Mouse (Mus musculus): ENCODE results near the gene Reg3d. TPM values are rescaled to one million over a fixed set of nuclear protein-coding genes. Genes with fewer than 3 reads are reported as not detected.
"Not testable (repeated sequence)": the region's sequence is repeated elsewhere in the genome, so short reads cannot be mapped to it uniquely, and the experiment has no call there.

Gene Reg3d
- total RNA-seq (2021), result not detected
- long read RNA-seq, experiment 1, result 0 reads
- long read RNA-seq, experiment 2, result 0 reads

DNA sequence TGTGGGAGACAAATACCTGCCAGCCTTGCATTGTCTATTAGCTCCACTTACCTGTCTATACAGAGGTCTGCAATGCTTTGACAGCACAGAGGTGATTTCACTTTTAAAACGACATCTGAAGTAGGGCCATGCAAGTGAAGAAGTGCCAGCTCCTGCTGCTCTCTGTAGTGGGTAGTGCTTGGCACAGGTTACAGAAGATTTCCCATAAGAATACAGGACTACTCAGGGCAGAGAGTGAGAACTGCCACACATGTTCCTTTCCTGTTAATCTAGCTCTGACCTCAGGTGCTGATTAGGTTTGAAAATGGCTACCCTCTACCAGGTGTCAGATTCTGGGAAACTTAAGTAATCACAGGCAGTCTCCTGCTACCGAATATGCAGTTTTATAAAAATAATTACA lies at the start of gene Reg3d:
Gene Reg3d (minus strand): TSS at position 101 of the 400 bp plus-strand sequence.
- no peak for DNase-seq (ENCODE audit: low spot score in 2 of 2)
- intact Hi-C loops (cut with DNase I), result no loop called here

DNA sequence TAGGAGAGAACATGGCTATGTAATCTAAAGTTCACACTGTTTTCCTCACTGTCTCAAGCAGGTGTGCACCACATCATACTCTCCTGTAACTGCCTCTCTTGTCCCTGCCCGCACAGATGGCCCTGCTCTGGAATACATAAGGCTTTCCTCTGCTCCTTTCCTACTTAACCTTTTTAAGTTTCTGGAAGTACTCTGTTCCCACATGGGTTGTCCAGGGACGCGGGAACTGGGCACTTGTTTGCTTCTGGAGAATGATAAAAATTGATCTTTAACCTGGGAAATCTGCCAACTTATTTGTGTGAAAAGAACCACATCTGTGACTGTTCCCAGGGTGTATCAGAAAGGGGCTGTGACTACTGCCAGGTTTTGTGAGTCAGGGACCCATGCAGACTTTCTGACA lies 46.8 kb upstream of the Reg3d start:
- no peak for DNase-seq (ENCODE audit: low spot score in 2 of 2)
- intact Hi-C loops (cut with DNase I), result no loop called here

DNA sequence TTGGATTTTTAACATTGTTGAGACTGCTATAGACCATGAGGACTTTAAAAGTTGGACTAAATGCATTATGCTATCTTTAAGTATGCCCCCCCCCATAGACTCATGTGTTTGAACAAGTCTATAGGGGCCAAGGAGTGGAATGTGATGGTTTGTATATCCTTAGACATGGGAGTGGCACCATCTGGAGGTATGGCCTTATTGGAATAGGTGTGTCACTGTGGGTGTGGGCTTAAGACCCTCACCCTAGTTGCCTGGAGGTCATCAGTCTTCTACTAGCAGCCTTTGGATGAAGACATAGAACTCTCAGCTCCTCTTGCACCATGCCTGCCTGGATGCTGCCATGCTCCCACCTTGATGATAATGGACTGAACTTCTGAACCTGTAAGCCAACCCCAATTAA lies 43.7 kb upstream of the Reg3d start, which contains the start of gene Reg1:
Gene Reg1 (plus strand): TSS at position 301 of the 400 bp plus-strand sequence.
- intact Hi-C loops (cut with DNase I); DNase-seq (ENCODE audit: low spot score in 2 of 2): not testable (repeated sequence)

DNA sequence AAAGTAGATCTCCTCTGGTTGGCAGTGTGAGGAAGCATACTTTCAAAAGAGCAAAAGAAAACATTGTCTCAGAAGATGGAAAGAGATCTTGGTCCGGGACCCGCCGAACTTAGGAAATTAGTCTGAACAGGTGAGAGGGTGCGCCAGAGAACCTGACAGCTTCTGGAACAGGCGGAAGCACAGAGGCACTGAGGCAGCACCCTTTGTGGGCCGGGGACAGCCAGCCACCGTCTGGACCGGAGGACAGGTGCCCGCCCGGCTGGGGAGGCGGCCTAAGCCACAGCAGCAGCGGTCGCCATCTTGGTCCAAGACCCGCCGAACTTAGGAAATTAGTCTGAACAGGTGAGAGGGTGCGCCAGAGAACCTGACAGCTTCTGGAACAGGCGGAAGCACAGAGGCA lies 16.7 kb upstream of the Reg3d start, which contains the start of gene Reg2:
Gene Reg2 (plus strand): TSS at position 301 of the 400 bp plus-strand sequence.
- DNase-seq (ENCODE audit: low spot score in 2 of 2); intact Hi-C loops (cut with DNase I): not testable (repeated sequence)

DNA sequence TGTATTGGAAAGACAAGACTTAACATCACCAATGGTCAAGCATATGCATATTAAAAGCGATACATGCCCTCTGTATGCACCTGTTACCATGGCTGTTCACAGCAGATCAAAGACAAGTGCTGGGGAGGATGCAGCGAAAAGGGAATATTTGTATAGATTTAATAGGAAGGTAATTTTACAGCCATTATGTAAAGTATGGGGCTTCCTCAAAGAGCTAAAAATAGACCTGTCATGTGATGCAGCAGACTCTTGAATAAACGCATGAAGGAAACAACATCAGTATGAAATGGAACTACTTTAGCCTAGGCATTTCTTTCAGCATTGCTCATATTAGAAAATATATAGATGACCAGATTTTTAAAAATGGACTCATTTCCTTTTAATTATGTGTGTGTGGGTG lies 6.9 kb upstream of the Reg3d start:
- intact Hi-C loops (cut with DNase I), result no loop called here
- no peak for DNase-seq (ENCODE audit: low spot score in 2 of 2)

DNA sequence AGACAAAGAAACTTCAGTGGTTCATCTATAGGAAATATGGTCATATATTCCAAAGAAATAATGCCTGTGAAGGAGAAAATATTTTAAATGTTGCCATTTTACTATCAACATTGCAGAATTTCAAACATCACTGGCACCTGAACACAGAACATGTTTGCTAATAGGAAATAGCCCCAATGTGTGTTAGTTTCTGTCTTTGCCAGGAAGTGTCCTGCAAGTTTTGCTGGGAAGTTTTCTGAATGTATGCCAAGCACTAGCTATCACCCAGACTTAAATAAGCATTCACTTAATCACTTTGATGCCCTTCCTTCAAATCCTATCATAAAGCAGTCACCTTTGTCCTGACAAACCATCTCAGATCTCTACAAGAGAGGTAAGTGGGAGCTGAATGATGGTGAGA lies 1.7 kb upstream of the Reg3d start, which contains the start of gene Reg3a:
Gene Reg3a (plus strand): TSS at position 301 of the 400 bp plus-strand sequence.
- no peak for DNase-seq (ENCODE audit: low spot score in 2 of 2)
- intact Hi-C loops (cut with DNase I), result no loop called here

DNA sequence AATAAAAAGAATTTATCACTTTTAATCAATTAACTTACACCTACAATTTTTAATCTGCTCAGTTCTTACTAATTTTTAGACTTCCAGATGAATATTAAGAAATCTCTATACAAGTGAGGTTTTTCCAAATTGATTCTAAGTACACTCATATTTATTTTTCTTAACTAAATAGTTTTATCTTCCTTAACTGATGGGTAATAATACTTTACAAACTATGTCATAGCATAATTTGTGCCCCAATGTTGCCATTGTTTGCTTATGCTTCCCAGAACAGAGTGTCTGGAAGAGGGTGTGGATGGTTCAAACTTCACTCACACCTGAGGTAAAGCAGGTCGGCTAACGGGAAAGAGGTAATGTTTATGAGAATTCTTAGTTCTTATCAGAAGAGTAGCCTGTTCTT lies 8.3 kb downstream of the Reg3d start, which contains the start of gene Reg3b:
Gene Reg3b (plus strand): TSS at position 301 of the 400 bp plus-strand sequence.
- intact Hi-C loops (cut with DNase I), result no loop called here
- DNase-seq (ENCODE audit: low spot score in 2 of 2), result no peak

DNA sequence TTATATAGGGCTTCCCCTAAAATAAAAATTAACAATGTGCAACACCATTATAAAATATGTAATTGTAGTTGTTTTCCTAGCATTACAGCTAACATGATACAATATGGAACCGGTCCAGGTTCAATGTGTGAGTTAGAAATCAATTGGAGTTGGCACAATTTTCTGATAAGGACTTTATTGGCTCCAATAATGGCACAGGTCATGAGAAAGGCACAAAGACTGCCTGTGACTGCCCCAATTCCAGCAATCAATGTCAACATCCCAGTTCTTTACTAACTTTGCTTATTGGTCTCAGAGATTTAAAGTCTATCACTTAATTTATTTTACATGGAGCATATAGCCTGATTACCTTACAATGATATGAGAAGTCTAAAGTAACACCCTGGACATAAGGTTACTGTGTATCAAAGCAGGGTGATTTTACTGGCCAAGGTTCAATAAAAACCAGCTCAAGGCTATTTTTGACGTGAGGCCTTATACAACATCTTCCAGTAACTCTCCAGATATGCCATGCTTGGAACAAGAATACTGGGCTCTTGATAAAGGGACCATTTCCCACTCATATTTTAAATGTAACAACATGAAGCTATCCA lies 16.6 kb downstream of the Reg3d start:
- DNase-seq (ENCODE audit: low spot score in 2 of 2), result no peak
- intact Hi-C loops (cut with DNase I), result no loop called here

DNA sequence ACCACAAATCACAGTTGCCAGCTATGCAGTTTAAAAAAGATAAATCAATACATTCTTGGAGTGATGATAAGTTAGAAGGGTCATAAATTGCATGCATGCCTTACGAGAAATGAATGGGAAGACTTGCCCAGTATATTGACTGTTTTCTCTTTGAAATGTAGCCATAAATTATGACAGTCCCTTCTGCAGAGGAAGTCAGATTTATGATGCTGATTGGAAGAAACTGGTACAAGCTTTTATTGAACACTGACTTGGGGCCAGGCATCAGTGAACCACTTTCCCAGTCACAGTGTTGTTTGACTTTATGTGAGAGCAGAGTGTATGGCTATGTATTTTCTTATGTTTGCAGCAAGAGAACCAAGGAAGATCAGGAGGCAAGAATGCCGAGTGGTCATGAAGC lies 37.0 kb downstream of the Reg3d start:
- intact Hi-C loops (cut with DNase I), result no loop called here
- DNase-seq (ENCODE audit: low spot score in 2 of 2), result no peak

DNA sequence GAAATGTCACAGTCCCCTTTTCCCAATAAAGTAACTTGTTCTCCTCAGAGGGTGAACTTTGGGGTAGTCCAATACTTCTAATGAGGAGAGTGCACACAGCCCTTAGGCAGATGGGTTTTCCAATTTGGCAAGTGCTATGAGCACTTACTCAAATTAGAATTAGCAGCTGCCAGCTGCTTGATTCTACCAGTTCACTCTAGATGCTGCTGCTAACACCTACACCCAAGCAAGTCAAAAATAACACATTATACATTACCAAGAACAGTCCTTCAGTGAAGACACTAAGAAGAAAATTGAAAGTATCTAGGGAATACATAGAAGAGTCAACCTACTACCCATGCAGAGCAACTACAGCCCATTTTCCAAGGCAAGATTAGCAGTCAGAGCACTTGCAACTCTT lies 38.4 kb downstream of the Reg3d start:
- intact Hi-C loops (cut with DNase I), result no loop called here
- peak; percentile 17 to 51 for DNase-seq (ENCODE audit: low spot score in 2 of 2)

DNA sequence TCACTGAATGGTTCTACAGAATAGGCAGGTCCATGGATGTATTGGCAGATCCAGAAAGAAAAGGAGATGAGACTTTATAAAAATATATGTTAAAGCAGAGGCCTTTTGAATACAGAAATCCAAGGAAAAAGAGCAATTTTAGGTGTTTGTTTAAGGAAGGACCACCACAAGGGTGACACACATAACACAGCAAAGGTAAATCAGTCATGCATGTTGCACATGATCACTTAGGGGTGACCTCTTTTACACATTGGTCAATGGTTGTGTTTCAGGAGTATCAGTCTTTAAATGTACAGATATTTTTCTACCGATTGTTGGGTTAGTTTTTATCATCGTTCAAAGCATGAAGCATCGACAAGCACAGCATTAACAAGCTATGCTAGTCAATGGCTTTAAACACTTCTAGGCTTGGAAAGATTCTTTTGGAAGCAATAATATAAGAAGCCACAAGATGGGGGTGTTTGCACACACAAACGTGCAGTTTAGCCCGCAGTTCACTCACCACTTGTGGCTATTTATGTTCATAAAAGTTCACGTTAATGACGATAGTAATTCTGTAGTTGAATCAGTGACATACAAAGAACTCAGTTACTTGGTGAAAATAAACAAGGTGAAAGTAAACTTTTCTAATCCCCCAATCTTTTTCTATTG lies 46.6 kb downstream of the Reg3d start:
- intact Hi-C loops (cut with DNase I), result loop anchor here (2.0 to 5.0 kb wide), 2 partner anchors 130 to 181 kb away; no protein-coding TSS in a partner anchor
- DNase-seq (ENCODE audit: low spot score in 2 of 2), result peak; percentile 42 to 49

DNA sequence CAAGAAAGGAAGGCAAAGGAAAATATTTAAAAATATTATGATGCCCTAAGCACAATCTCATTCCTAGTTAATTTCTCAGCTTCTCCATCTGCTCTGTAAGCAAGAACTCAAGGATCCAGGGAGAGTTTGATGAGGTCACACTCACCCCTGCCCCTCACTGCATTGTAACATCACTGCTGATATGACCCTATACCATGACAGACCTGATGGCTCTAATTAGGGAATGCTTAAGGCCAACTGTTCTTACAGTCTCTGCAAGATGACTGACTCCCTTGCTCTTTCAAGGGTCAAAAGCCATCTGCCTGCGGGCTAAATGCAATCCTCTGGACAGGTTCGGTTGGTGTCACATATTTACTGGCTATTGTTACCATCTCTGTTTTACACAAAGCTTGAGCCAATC lies 49.5 kb downstream of the Reg3d start:
- intact Hi-C loops (cut with DNase I), result loop anchor here (5.0 kb wide), 2 partner anchors 352 to 697 kb away; partner anchors contain the start of gene Ctnna2
- no peak for DNase-seq (ENCODE audit: low spot score in 2 of 2)

DNA sequence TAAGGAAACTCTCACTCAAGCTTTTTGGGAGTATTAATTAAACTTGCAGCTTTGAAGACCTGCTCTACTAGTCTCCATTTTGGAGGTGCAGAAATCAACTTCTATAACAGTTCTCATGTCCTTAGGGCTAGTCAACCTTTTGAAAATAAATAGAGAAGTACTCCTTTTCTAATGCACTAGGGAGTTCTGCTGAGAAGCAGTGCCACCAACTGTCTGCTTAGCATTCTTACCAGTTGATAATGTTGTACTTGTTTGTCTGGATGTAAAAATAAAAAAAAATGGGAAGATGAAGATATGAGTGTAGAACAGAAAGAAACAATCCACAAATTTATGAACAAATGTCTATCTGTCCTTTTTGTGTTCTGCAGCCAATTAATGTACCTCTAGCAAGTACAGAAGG lies 50.9 kb downstream of the Reg3d start:
- DNase-seq (ENCODE audit: low spot score in 2 of 2), result peak; percentile 19 to 21
- intact Hi-C loops (cut with DNase I), result loop anchor here (5.0 kb wide), 2 partner anchors 350 to 695 kb away; partner anchors contain the start of gene Ctnna2

Other genes with a start within 250 kb of the Reg3d start
- not detected for gene Reg3b, start 8.2 kb downstream of the Reg3d start, total RNA-seq (2021)
- not detected for gene Reg3a, start 1.8 kb upstream of the Reg3d start, total RNA-seq (2021)
- gene Reg2, start 16.8 kb upstream of the Reg3d start, total RNA-seq (2021), result not detected
- gene Reg1, start 43.8 kb upstream of the Reg3d start, total RNA-seq (2021), result not detected
- gene Reg3g, start 90.0 kb upstream of the Reg3d start, total RNA-seq (2021), result not detected

Measured in left cerebral cortex, postnatal 14 days (tissue).